Mouse (Mus musculus) E14TG2a.4 (cell line): Measurements from ENCODE around the gene Hmgb2.

Experiments
- H3K27me3 ChIP-seq: 2 replicates; pipeline ENCODE4 v1.6.1; 2014; ENCODE audit warnings: low read length, control low read depth; ENCODE audit not compliant: insufficient read depth
- H3K36me3 ChIP-seq: 2 replicates; pipeline ENCODE4 v1.6.1; 2014; ENCODE audit warnings: low read length, control low read depth; ENCODE audit not compliant: insufficient read depth
- H3K4me1 ChIP-seq: replicated peaks from 2 replicates; pipeline ENCODE4 v1.6.1; 2014; ENCODE audit warnings: low read depth, low read length, control low read depth
- H3K4me3 ChIP-seq: replicated peaks from 2 replicates; pipeline ENCODE4 v1.5.1; 2014; ENCODE audit warnings: mild to moderate bottlenecking, low read length
- H3K9me3 ChIP-seq: 2 replicates; pipeline ENCODE4 v1.6.1; 2014; ENCODE audit warnings: low read length, control low read depth
- CTCF ChIP-seq: conservative IDR thresholded peaks from 2 replicates; pipeline ENCODE4 v1.5.1; 2014; ENCODE audit warnings: low read length
- NANOG ChIP-seq: IDR thresholded peaks from 2 replicates; pipeline ENCODE4 v1.6.1; 2014; ENCODE audit warnings: borderline replicate concordance, low read length, mixed read lengths
- POU5F1 ChIP-seq: IDR thresholded peaks from 2 replicates; pipeline ENCODE4 v1.6.1; 2014; ENCODE audit warnings: low read length, borderline replicate concordance

The Hmgb2 gene

DNA sequence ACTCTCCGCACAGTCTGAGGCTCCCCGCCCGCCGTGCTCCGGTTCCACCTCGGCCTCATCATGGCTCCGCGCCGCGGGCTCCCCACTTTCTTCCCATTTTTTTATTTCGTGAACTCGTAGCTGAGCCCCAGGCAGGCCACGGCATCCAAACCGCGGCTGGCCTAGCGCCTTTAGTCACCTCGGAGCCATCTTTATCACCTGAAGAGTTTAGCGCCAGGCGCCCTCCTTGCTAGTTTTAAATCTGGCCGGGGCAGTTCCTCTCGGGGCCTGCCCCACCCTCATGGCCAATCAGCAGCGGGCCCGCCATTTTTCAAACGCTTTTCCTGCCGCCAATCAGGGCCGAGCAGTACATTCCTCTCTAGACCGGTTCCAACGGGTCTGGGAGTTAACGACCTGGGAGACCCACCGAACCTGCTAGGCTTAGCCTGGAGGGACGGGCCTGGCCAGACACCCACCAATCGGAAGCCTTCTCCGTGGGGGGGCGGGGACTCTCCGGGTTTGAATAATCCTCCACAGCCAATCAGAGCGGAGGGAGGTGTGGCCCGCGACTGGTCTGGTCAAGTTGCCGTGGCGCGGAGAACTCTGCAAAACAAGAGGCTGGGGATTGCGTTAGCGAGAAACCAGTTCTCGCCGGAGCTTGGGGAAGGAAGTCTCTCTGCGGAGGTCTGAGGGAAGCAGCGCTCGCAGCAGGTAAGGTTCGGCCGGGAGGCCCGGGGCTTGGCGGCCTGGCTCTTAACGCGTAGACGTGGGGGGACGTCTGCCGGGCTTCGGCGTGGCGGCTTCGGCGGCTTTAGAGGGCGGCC is at the start of gene Hmgb2:
Gene Hmgb2 (plus strand): TSS at position 592 of the 803 bp plus-strand sequence.
- TF ChIP-seq CTCF: no peak
- TF ChIP-seq NANOG: no peak
- TF ChIP-seq POU5F1: no peak
- Histone ChIP-seq H3K4me3 (peak within 1 kb of the TSS; percentile 92), H3K36me3 (peaks cover 67% of the 10 kb centered on the region), H3K27me3 (no peaks in the 10 kb centered on the region), H3K4me1 (peaks cover 59% of the 10 kb centered on the region), H3K9me3 (no peaks in the 10 kb centered on the region)

DNA sequence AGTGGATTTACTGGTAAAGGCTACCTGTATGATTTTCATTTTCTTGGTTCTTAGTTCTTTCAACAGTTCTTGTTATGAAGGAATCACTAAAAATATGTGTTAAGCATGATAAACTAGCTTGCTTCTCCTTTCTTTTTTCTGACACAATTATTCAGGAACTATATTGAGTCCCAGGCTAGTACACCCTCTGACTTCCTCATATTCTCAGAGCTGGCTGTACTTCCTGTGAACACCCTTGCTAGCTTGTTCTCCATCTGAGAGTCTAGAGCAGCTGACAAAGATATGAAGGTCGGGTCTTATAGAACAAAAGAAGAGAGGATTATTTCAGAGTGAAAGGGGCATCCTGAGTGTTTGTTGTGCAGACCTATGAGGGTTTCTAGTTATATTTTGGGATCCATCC is 48.9 kb upstream of the Hmgb2 start:
- H3K27me3 ChIP-seq: no peaks in the 10 kb centered on the region
- 0 out of 2 replicates have a peak, but pooled peaks cover 2% of the 10 kb centered on the region for H3K4me1 ChIP-seq
- TF ChIP-seq NANOG (no peak), POU5F1 (no peak), CTCF (no peak)

DNA sequence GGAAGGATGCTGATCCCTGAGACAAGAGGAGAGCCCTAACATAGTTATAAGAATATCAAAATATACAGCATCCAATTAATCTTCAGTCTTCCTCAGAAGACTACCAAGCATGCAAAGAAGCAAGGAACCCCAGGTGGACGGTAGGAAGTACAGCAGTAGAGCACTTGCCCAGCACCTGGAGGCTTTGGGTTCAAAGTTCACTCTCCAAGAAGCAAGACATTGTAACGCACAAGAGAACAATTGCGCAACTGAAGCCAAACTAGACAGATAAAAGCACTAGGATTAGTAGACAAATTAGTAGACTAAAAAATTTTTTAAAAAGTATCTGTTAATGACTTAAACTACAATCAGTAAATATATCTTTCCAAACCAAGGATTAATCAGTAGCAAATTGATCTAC is 48.0 kb upstream of the Hmgb2 start:
- 0 out of 2 replicates have a peak, but pooled peaks cover 2% of the 10 kb centered on the region for H3K4me1 ChIP-seq

More for the DNA sequence above, 48.9 kb upstream of the Hmgb2 start:
- Histone ChIP-seq H3K4me3 (no peak overlapping the region), H3K36me3 (no peaks in the 10 kb centered on the region), H3K9me3 (no peaks in the 10 kb centered on the region)

DNA sequence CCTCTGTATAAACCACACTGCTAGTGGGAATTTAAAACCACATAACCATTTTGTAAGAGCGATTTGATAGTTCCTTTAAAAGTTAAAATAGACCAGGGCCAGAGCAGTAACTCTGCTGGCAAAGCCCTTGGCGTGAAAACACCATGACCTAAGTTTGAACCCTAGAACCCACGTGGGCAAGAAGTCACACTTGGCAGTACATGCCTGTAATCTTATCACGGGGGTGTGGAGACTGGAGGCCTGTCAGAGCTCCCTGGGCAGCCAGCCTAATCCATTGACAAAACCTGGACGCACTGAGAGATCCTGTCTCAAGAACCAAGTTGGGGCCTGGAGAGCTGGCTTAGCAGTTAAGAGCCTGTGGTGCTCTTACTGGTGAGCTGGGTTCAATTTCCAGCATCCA is 43.1 kb upstream of the Hmgb2 start:
- H3K9me3 ChIP-seq: no peaks in the 10 kb centered on the region
- TF ChIP-seq NANOG (no peak), CTCF (no peak), POU5F1 (no peak)
- H3K4me3 ChIP-seq: no peak overlapping the region
- no peaks in the 10 kb centered on the region for H3K27me3 ChIP-seq
- H3K36me3 ChIP-seq: no peaks in the 10 kb centered on the region
- 0 out of 2 replicates have a peak, but pooled peaks cover 2% of the 10 kb centered on the region for H3K4me1 ChIP-seq

More for the DNA sequence above, 48.0 kb upstream of the Hmgb2 start:
- Histone ChIP-seq H3K27me3 (no peaks in the 10 kb centered on the region), H3K4me3 (no peak overlapping the region), H3K36me3 (no peaks in the 10 kb centered on the region), H3K9me3 (no peaks in the 10 kb centered on the region)
- TF ChIP-seq CTCF: no peak
- no peak for TF ChIP-seq POU5F1
- no peak for TF ChIP-seq NANOG

DNA sequence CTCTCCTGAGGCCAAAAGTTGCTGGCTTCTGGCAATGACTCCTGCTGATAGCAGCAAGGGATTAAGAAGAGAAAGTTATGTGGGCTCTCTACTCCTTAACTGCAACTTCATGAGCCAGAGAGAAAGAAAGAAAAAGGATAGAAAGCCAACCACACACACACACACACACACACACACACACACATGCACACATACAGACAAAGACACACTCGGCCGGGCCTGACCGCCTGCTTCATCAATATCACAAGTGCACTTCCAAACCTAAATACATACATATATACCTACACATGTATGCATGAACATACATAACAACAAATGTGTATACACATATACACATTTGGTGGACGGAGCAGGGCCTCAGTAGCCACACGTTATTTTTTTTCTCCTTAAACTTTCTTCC is 40.8 kb upstream of the Hmgb2 start:
- Histone ChIP-seq H3K4me1 (0 out of 2 replicates have a peak, but pooled peaks cover 2% of the 10 kb centered on the region), H3K36me3 (no peaks in the 10 kb centered on the region), H3K4me3 (no peak overlapping the region), H3K27me3 (no peaks in the 10 kb centered on the region), H3K9me3 (no peaks in the 10 kb centered on the region)
- no peak for TF ChIP-seq CTCF
- no peak for TF ChIP-seq POU5F1
- TF ChIP-seq NANOG: no peak

DNA sequence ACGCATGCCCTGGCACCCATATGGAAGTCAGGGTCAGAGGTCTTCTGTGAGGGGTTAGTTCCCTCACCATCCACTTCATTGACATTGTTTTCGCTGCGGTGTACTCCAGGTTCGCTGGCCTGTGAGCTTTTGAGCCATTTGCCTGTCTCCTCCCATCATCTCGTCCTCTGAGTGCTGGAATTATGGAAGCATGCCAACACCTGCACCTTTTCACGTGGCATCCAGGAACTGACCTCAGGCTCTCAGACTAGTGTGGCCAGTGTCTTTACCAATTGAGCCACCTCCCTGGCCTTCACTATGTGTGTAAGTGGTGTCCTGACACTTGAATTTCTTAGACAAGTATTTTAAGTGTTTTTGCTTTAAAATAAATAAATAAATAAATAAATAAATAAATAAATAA is 38.0 kb upstream of the Hmgb2 start:
- Histone ChIP-seq H3K9me3 (no peaks in the 10 kb centered on the region), H3K4me1 (no peaks in the 10 kb centered on the region), H3K4me3 (no peak overlapping the region), H3K27me3 (no peaks in the 10 kb centered on the region), H3K36me3 (no peaks in the 10 kb centered on the region)
- TF ChIP-seq NANOG (no peak), POU5F1 (no peak), CTCF (no peak)

DNA sequence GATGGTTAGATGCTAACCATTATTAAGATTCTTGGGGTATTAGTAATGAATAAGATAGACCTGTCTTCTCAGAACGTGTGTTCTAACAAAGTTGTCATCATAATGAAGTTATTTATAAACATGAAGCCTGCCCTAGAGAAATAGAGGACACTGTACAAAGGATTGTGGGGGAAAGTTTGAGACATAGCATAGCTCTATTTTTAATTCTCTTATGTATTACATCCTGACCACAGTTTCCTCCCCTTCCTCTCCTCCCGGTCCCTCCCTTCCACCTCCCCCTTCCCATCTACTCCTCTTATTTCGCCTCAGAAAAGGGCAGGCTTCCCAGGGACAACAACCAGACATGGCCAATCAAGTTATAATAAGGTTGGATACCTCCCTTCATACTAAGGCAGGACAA is 33.3 kb upstream of the Hmgb2 start:
- Histone ChIP-seq H3K27me3 (no peaks in the 10 kb centered on the region), H3K36me3 (peaks cover 21% of the 10 kb centered on the region), H3K4me3 (no peak overlapping the region), H3K9me3 (no peaks in the 10 kb centered on the region), H3K4me1 (peaks cover 9% of the 10 kb centered on the region; the same call in 1 of the 2 replicates)
- TF ChIP-seq CTCF: no peak
- no peak for TF ChIP-seq POU5F1
- TF ChIP-seq NANOG: no peak

DNA sequence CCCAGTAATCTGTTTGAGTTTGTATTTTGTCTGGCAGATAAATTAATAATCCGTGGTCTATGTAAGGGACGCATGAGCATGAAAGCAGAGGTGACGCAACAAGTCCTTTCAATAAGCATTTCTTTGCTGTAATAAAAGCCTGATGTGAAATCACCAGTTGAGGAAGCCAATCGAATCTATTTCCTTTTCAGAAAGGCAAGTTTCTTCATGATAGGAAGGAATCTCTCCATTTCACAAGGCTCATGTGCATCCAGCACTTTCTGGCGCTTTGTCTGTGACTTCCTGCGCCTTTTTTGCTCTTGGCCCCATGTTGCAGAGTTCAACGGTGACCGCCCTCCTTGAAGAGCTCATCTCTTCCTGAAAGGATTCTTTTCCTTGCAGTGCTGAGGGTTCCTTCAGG is 32.0 kb upstream of the Hmgb2 start:
- Histone ChIP-seq H3K36me3 (peaks cover 30% of the 10 kb centered on the region), H3K4me1 (peaks cover 9% of the 10 kb centered on the region; the same call in 1 of the 2 replicates), H3K4me3 (no peak overlapping the region), H3K27me3 (no peaks in the 10 kb centered on the region), H3K9me3 (no peaks in the 10 kb centered on the region)
- no peak for TF ChIP-seq POU5F1
- TF ChIP-seq CTCF: no peak
- TF ChIP-seq NANOG: no peak
